Mouse (Mus musculus) neural tube, embryonic 11.5 days (tissue): ENCODE measurements at regions not wholly inside any gene's neighbourhood (a gene's known extent, or its start where the extent isn't known, plus 50 kb on each side); places are given as distances from the start of the nearest gene placed in this dataset.

Experiments used
- ATAC-seq: fragments of 200-750 bp; cut with Nextera tagmentation; 2 replicates; pipeline ENCODE4 v1.8.0; 2017; ENCODE audit warnings: moderate number of reproducible peaks, mild to moderate bottlenecking, moderate TSS enrichment, moderate library complexity; ENCODE audit not compliant: insufficient read depth, low FRiP score, low TSS enrichment
- DNase-seq: peaks from one replicate; pipeline ENCODE4 v3.0.0-alpha.2; 2015; ENCODE audit warnings: low spot score
- H3K27ac ChIP-seq: fragments of 300-500 bp; sonication (generic); 2 replicates; pipeline ENCODE4 v1.5.1; 2014; ENCODE audit warnings: low read depth, mild to moderate bottlenecking, low read length
- H3K27me3 ChIP-seq: fragments of 300-500 bp; sonication (generic); 2 replicates; pipeline ENCODE4 v1.6.1; 2014; ENCODE audit warnings: mild to moderate bottlenecking, low read length, mixed read lengths; ENCODE audit not compliant: control insufficient read depth, insufficient read depth
- H3K36me3 ChIP-seq: fragments of 300-500 bp; sonication (generic); 2 replicates; pipeline ENCODE4 v1.6.1; 2014; ENCODE audit warnings: mild to moderate bottlenecking, low read length, moderate library complexity, mixed read lengths; ENCODE audit not compliant: control insufficient read depth, insufficient read depth
- H3K4me1 ChIP-seq: fragments of 300-500 bp; sonication (generic); 2 replicates; pipeline ENCODE4 v1.6.1; 2014; ENCODE audit warnings: low read length, mixed read lengths; ENCODE audit not compliant: control insufficient read depth, insufficient read depth
- H3K4me2 ChIP-seq: fragments of 300-500 bp; sonication (generic); 2 replicates; pipeline ENCODE4 v1.6.1; 2014; ENCODE audit warnings: low read depth, mild to moderate bottlenecking, moderate library complexity
- H3K4me3 ChIP-seq: fragments of 300-500 bp; sonication (generic); 2 replicates; pipeline ENCODE4 v1.5.1; 2014; ENCODE audit warnings: low read depth, low read length
- H3K9ac ChIP-seq: fragments of 300-500 bp; sonication (generic); 2 replicates; pipeline ENCODE4 v1.6.1; 2014; ENCODE audit warnings: mild to moderate bottlenecking, low read length
- H3K9me3 ChIP-seq: fragments of 300-500 bp; sonication (generic); 2 replicates; pipeline ENCODE4 v1.6.1; 2016; ENCODE audit warnings: low read length; ENCODE audit not compliant: control insufficient read depth
- WGBS: fragments of 180-500 bp; shearing (Covaris S2); extraction: QIAGEN DNeasy Blood & Tissue Kit; methylation state at CpG from one replicate; pipeline ENCODE4 v1.1.7; 2014; 5-methylcytosine and 5-hydroxymethylcytosine counted together

DNA sequence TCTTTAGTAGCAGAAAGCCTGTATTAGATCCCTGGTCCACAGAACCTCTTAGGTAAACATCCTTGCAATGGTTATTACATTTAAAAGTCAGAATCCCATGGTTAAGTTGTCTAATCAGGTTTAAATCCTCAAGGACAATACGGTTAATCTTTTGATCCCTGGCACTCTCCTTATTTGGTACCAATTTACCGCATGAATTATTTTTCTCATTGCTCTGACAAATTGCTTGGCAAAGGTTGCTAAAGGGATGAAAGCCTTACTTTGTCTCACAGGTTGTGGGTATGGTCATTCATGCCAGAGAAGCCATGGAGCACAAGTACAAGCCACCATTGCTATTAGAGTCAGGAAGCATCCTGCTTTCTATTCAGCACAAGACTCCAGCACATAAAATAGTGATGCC lies 765.0 kb downstream of the Cdh9 start:
- Histone ChIP-seq H3K4me2 (no peak overlapping the region), H3K4me3 (no peak overlapping the region), H3K27me3 (no peaks in the 10 kb centered on the region), H3K9ac (no peak overlapping the region), H3K4me1 (no peaks in the 10 kb centered on the region), H3K9me3 (no peaks in the 10 kb centered on the region), H3K27ac (no peak overlapping the region), H3K36me3 (no peaks in the 10 kb centered on the region)
- 87% methylated on average over 2 of the region's 2 CpGs for WGBS
- no peak for ATAC-seq
- no peak for DNase-seq
